Mouse (Mus musculus) neural tube, embryonic 11.5 days (tissue): ENCODE measurements around the gene Epm2aip1. TPM values are rescaled to one million over a fixed set of nuclear protein-coding genes. Genes with fewer than 3 reads are reported as not detected.

Experiments used
- polyA plus RNA-seq: library from polyadenylated mRNA; unstranded; fragments of >200 nt; fragmentation: Nextera tagmentation; extraction: Ambion mirVana; gene quantifications from 2 replicates; pipeline ENCODE4 v1.2.1, GENCODE M21; 2014

Gene Epm2aip1
- polyA plus RNA-seq, 1 experiment from 2014 or later: 47.8 TPM

Other genes with a start within 250 kb of the Epm2aip1 start
- gene Ccrl2, start 214.4 kb upstream of the Epm2aip1 start, polyA plus RNA-seq: 0.54 and 1.6 TPM in 2 replicates
- gene Lrrfip2, start 154.3 kb upstream of the Epm2aip1 start, polyA plus RNA-seq: 50.8 and 51.3 TPM in 2 replicates
- 43.9 and 48.6 TPM in 2 replicates for gene Mlh1, start 138 bp upstream of the Epm2aip1 start, polyA plus RNA-seq
- gene Trank1, start 39.8 kb downstream of the Epm2aip1 start, polyA plus RNA-seq: 0.16 and 0.34 TPM in 2 replicates
- 2.6 and 3.0 TPM in 2 replicates for gene Dclk3, start 167.2 kb downstream of the Epm2aip1 start, polyA plus RNA-seq